ENCODE assay signal across 10 mouse cellular contexts in genomic region chr8:10402606-10403005, GRCm38 (mm10).
DNase-seq lines count a peak whose midpoint lies in the region; ATAC-seq lines count a peak whose summit lies in the region.
"Had no signal": no experiment of that assay in that cellular context is flagged by ENCODE, and none has a peak within 500 bp of the region (broad histone marks: within the 10 kb centered on the region; RNA-seq: fewer than 3 reads in every experiment).

No protein-coding gene starts in this region.

- H3K36me3 ChIP-seq in hindbrain, embryonic 11.5 days (ENCODE audit: control insufficient read depth, insufficient read depth, low read length), result no peaks in the 10 kb centered on the region
- 0 out of 2 replicates have a peak, but pooled peaks cover 6% of the 10 kb centered on the region for H3K36me3 ChIP-seq in hindbrain, embryonic 10.5 days
- H3K36me3 ChIP-seq in forebrain, embryonic 15.5 days, result no peaks in the 10 kb centered on the region
- peaks cover 6% of the 10 kb centered on the region; the same call in 1 of the 2 replicates for H3K36me3 ChIP-seq in neural tube, embryonic 15.5 days
- H3K36me3 ChIP-seq: limb, embryonic 13.5 days; stomach, embryonic 15.5 days had no signal

- peak; percentile 86 for DNase-seq in hindbrain, embryonic 11.5 days (ENCODE audit: low spot score)
- no peak for DNase-seq in hindbrain, embryonic 10.5 days (ENCODE audit: low spot score)
- DNase-seq in A20 (ENCODE audit: low read depth, low spot score) (peak; percentile 56), R1 (ENCODE audit: low read depth, low spot score) (peak; percentile 59)
- DNase-seq in left cerebral cortex, postnatal 14 days (ENCODE audit: low spot score in 2 of 2), result peak; percentile 77 to 80

- no peak overlapping the region for H3K9ac ChIP-seq in hindbrain, embryonic 11.5 days (ENCODE audit: low read depth, low read length)
- no peak overlapping the region for H3K9ac ChIP-seq in forebrain, embryonic 15.5 days (replicated peaks)
- no peak overlapping the region for H3K9ac ChIP-seq in neural tube, embryonic 15.5 days (replicated peaks)
- H3K9ac ChIP-seq: limb, embryonic 13.5 days; stomach, embryonic 15.5 days had no signal

- ATAC-seq in hindbrain, embryonic 11.5 days (ENCODE audit: low FRiP score), result no peak
- ATAC-seq in forebrain, embryonic 15.5 days (replicated peaks), result peak; percentile 32; the same call in 1 of the 2 replicates
- peak; percentile 29; the same call in 1 of the 2 replicates for ATAC-seq in neural tube, embryonic 15.5 days (ENCODE audit: low FRiP score)
- ATAC-seq in erythroblast, adult 5-6 weeks (replicated peaks; ENCODE audit: low FRiP score, poor library complexity, severe bottlenecking), result no peak

- H3K9me3 ChIP-seq in hindbrain, embryonic 11.5 days (ENCODE audit: control insufficient read depth, low read length), result no peaks in the 10 kb centered on the region
- no peaks in the 10 kb centered on the region for H3K9me3 ChIP-seq in hindbrain, embryonic 10.5 days
- no peaks in the 10 kb centered on the region for H3K9me3 ChIP-seq in forebrain, embryonic 15.5 days
- H3K9me3 ChIP-seq in neural tube, embryonic 15.5 days (replicated peaks), result no peaks in the 10 kb centered on the region
- H3K9me3 ChIP-seq: limb, embryonic 13.5 days; stomach, embryonic 15.5 days had no signal

- 15% methylated on average over 4 of the region's 4 CpGs for WGBS in hindbrain, embryonic 11.5 days
- 23% methylated on average over 4 of the region's 4 CpGs for WGBS in hindbrain, embryonic 10.5 days
- WGBS in forebrain, embryonic 15.5 days, result 5% methylated on average over 4 of the region's 4 CpGs
- WGBS in neural tube, embryonic 15.5 days, result 5% methylated on average over 4 of the region's 4 CpGs

- no peaks in the 10 kb centered on the region for H3K4me1 ChIP-seq in hindbrain, embryonic 11.5 days (replicated peaks; ENCODE audit: control insufficient read depth, insufficient read depth, low read length)
- H3K4me1 ChIP-seq in hindbrain, embryonic 10.5 days (replicated peaks), result no peaks in the 10 kb centered on the region
- H3K4me1 ChIP-seq in forebrain, embryonic 15.5 days, result peaks cover 6% of the 10 kb centered on the region
- no peaks in the 10 kb centered on the region for H3K4me1 ChIP-seq in neural tube, embryonic 15.5 days
- H3K4me1 ChIP-seq: limb, embryonic 13.5 days; stomach, embryonic 15.5 days had no signal

- H3K4me3 ChIP-seq in hindbrain, embryonic 11.5 days (ENCODE audit: low read depth, low read length), result no peak overlapping the region
- no peak overlapping the region for H3K4me3 ChIP-seq in hindbrain, embryonic 10.5 days
- no peak overlapping the region for H3K4me3 ChIP-seq in forebrain, embryonic 15.5 days
- no peak overlapping the region for H3K4me3 ChIP-seq in neural tube, embryonic 15.5 days (replicated peaks)
- H3K4me3 ChIP-seq: limb, embryonic 13.5 days; stomach, embryonic 15.5 days had no signal

- H3K27me3 ChIP-seq in hindbrain, embryonic 11.5 days (ENCODE audit: control insufficient read depth, insufficient read depth, low read length), result no peaks in the 10 kb centered on the region
- no peaks in the 10 kb centered on the region for H3K27me3 ChIP-seq in hindbrain, embryonic 10.5 days (ENCODE audit: insufficient read depth, poor library complexity, severe bottlenecking)
- H3K27me3 ChIP-seq in forebrain, embryonic 15.5 days, result no peaks in the 10 kb centered on the region
- no peaks in the 10 kb centered on the region for H3K27me3 ChIP-seq in neural tube, embryonic 15.5 days (replicated peaks)
- H3K27me3 ChIP-seq: stomach, embryonic 15.5 days had no signal

- H3K4me2 ChIP-seq in hindbrain, embryonic 11.5 days (replicated peaks; ENCODE audit: low read depth, low read length), result no peak overlapping the region
- no peak overlapping the region for H3K4me2 ChIP-seq in forebrain, embryonic 15.5 days (replicated peaks)
- no peak overlapping the region for H3K4me2 ChIP-seq in neural tube, embryonic 15.5 days
- H3K4me2 ChIP-seq: limb, embryonic 13.5 days; stomach, embryonic 15.5 days had no signal

- intact Hi-C loops in left cerebral cortex, postnatal 14 days (cut with DNase I), result loop anchor here (2.0 kb wide), 2 partner anchors 358 to 426 kb away; partner anchors contain the start of genes Abhd13 and Lig4

- no peak overlapping the region for H3K27ac ChIP-seq in hindbrain, embryonic 11.5 days (ENCODE audit: low read depth, low read length)
- no peak overlapping the region for H3K27ac ChIP-seq in hindbrain, embryonic 10.5 days
- no peak overlapping the region for H3K27ac ChIP-seq in forebrain, embryonic 15.5 days (replicated peaks)
- no peak overlapping the region for H3K27ac ChIP-seq in neural tube, embryonic 15.5 days (replicated peaks)
- H3K27ac ChIP-seq: limb, embryonic 13.5 days; stomach, embryonic 15.5 days had no signal

Comparison
In these comparisons a context has a peak if more than half of its experiments do, and no peak if none do; other contexts are left out.
1. ATAC-seq: peak in forebrain, embryonic 15.5 days (single experiment) and neural tube, embryonic 15.5 days (single experiment); none in hindbrain, embryonic 11.5 days (single experiment) and erythroblast, adult 5-6 weeks (single experiment).